Mouse (Mus musculus) embryonic facial prominence, embryonic 11.5 days (tissue): ENCODE measurements at regions not wholly inside any gene's neighbourhood (a gene's known extent, or its start where the extent isn't known, plus 50 kb on each side); places are given as distances from the start of the nearest gene placed in this dataset.

Experiments
- ATAC-seq: fragments of 200-750 bp; cut with Nextera tagmentation; replicated peaks from 2 replicates; pipeline ENCODE4 v1.8.0; 2017; ENCODE audit warnings: low read depth; ENCODE audit not compliant: insufficient number of reproducible peaks, low FRiP score, low TSS enrichment
- DNase-seq: peaks from one replicate; pipeline ENCODE4 v3.0.0-alpha.2; 2015; ENCODE audit warnings: low spot score
- H3K27ac ChIP-seq: fragments of 300-500 bp; sonication (generic); replicated peaks from 2 replicates; pipeline ENCODE4 v1.5.1; 2014; ENCODE audit warnings: mild to moderate bottlenecking, low read depth, low read length, control low read depth
- H3K27me3 ChIP-seq: fragments of 300-500 bp; sonication (generic); 2 replicates; pipeline ENCODE4 v1.6.1; 2014; ENCODE audit warnings: mild to moderate bottlenecking, low read length, moderate library complexity, mixed read lengths; ENCODE audit not compliant: control insufficient read depth, insufficient read depth
- H3K36me3 ChIP-seq: fragments of 300-500 bp; sonication (generic); replicated peaks from 2 replicates; pipeline ENCODE4 v1.6.1; 2014; ENCODE audit warnings: low read depth, mild to moderate bottlenecking, low read length, moderate library complexity, mixed read lengths; ENCODE audit not compliant: control insufficient read depth, insufficient read depth
- H3K4me1 ChIP-seq: fragments of 300-500 bp; sonication (generic); 2 replicates; pipeline ENCODE4 v1.6.1; 2014; ENCODE audit warnings: low read length, mixed read lengths; ENCODE audit not compliant: control insufficient read depth, insufficient read depth
- H3K4me2 ChIP-seq: fragments of 300-500 bp; sonication (generic); 2 replicates; pipeline ENCODE4 v1.6.1; 2014; ENCODE audit warnings: low read depth, mild to moderate bottlenecking, control low read depth, low read length, moderate library complexity
- H3K4me3 ChIP-seq: fragments of 300-500 bp; sonication (generic); 2 replicates; pipeline ENCODE4 v1.5.1; 2014; ENCODE audit warnings: low read depth, low read length, control low read depth
- H3K9ac ChIP-seq: fragments of 300-500 bp; sonication (generic); replicated peaks from 2 replicates; pipeline ENCODE4 v1.6.1; 2014; ENCODE audit warnings: mild to moderate bottlenecking, control low read depth, low read length
- H3K9me3 ChIP-seq: fragments of 300-500 bp; sonication (generic); replicated peaks from 2 replicates; pipeline ENCODE4 v1.6.1; 2016; ENCODE audit warnings: mild to moderate bottlenecking, low read length, inconsistent platforms, mixed read lengths; ENCODE audit not compliant: control insufficient read depth
- WGBS: fragments of 180-500 bp; shearing (Covaris S2); extraction: QIAGEN DNeasy Blood & Tissue Kit; methylation state at CpG from one replicate; pipeline ENCODE4 v1.1.7; 2014; 5-methylcytosine and 5-hydroxymethylcytosine counted together

DNA sequence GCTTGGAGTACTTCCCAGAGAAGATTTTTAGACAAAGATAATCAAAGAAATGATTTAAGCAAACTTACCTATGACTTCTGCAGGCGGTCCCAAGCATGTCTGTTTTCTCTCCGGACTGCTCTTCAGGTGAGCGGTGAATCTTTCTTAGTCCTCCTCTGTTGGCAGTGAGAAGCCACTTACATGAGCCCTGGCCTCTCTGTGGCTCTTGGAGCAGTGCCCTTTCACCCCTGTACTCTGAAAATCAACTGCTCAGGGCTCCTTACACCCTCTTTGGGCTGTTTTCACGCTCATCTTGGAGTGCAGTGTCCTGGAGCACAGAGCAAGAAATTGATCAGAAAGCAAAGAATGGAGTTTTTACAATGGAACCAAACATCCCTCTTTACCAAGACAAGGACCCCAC is 142.0 kb downstream of the Thbs2 start:
- no peaks in the 10 kb centered on the region for H3K27me3 ChIP-seq
- no peaks in the 10 kb centered on the region for H3K9me3 ChIP-seq
- H3K9ac ChIP-seq, result no peak overlapping the region
- no peak overlapping the region for H3K4me3 ChIP-seq
- H3K27ac ChIP-seq, result no peak overlapping the region
- ATAC-seq, result no peak
- no peaks in the 10 kb centered on the region for H3K4me1 ChIP-seq
- no peak for DNase-seq
- no peak overlapping the region for H3K4me2 ChIP-seq
- 82% methylated on average over 4 of the region's 4 CpGs for WGBS
- H3K36me3 ChIP-seq, result no peaks in the 10 kb centered on the region

DNA sequence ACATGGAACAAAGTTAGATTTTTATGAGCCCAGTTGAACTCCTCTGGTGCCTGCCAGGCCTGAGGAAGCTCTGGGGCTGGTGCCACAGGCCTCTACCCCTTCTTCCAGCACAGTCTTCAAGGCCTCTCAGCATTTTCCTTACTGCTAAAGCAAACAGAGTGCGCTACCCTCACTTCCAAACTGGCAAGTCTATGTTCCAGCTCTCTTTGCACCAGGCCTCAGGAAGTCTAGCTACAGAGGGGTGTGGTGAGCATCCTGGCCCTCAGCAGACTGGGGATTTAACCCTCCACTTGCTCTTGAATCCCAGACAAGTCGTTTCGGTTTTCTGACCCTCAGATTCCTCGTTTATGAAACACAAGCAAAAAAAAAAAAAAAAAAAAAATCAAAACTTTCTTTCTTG is 142.4 kb downstream of the Thbs2 start:
- ATAC-seq, result no peak
- Histone ChIP-seq H3K4me1 (no peaks in the 10 kb centered on the region), H3K27me3 (no peaks in the 10 kb centered on the region), H3K4me3 (no peak overlapping the region), H3K36me3 (no peaks in the 10 kb centered on the region), H3K4me2 (no peak overlapping the region), H3K9me3 (no peaks in the 10 kb centered on the region), H3K27ac (no peak overlapping the region), H3K9ac (no peak overlapping the region)
- WGBS, result 63% methylated on average over 4 of the region's 4 CpGs
- no peak for DNase-seq

- no peak overlapping the region for H3K4me2 ChIP-seq
- H3K9ac ChIP-seq, result no peak overlapping the region
- H3K4me1 ChIP-seq, result no peaks in the 10 kb centered on the region
- no peak overlapping the region for H3K27ac ChIP-seq
- no peaks in the 10 kb centered on the region for H3K36me3 ChIP-seq
- H3K4me3 ChIP-seq, result no peak overlapping the region
- no peaks in the 10 kb centered on the region for H3K27me3 ChIP-seq
- DNase-seq (peak; percentile 81), ATAC-seq (no peak)
- 36% methylated on average over 16 of the region's 16 CpGs for WGBS
- H3K9me3 ChIP-seq, result no peaks in the 10 kb centered on the region
Observed at GRCm38 (mm10) chr17:14545822-14546473, 148.1 kb downstream of the Thbs2 start.

- no peak for ATAC-seq
Observed at GRCm38 (mm10) chr17:14544343-14545002, 149.6 kb downstream of the Thbs2 start.

GRCm38 (mm10) chr17:14541035-14541434 is 153.0 kb downstream of the Thbs2 start:
- Histone ChIP-seq H3K36me3 (no peaks in the 10 kb centered on the region), H3K27ac (no peak overlapping the region), H3K9ac (no peak overlapping the region), H3K4me1 (no peaks in the 10 kb centered on the region), H3K4me2 (no peak overlapping the region), H3K9me3 (no peaks in the 10 kb centered on the region), H3K27me3 (no peaks in the 10 kb centered on the region), H3K4me3 (no peak overlapping the region)
- ATAC-seq, result no peak
- 79% methylated on average over 8 of the region's 8 CpGs for WGBS
- no peak for DNase-seq

More at GRCm38 (mm10) chr17:14544343-14545002, 149.6 kb downstream of the Thbs2 start:
- no peaks in the 10 kb centered on the region for H3K36me3 ChIP-seq
- H3K4me2 ChIP-seq, result no peak overlapping the region
- no peaks in the 10 kb centered on the region for H3K9me3 ChIP-seq
- H3K27ac ChIP-seq, result no peak overlapping the region
- no peak overlapping the region for H3K9ac ChIP-seq
- no peaks in the 10 kb centered on the region for H3K4me1 ChIP-seq
- H3K4me3 ChIP-seq, result no peak overlapping the region
- WGBS, result 65% methylated on average over 4 of the region's 4 CpGs
- H3K27me3 ChIP-seq, result no peaks in the 10 kb centered on the region
- no peak for DNase-seq

- DNase-seq (no peak), ATAC-seq (no peak)
- no peaks in the 10 kb centered on the region for H3K9me3 ChIP-seq
- H3K9ac ChIP-seq, result no peak overlapping the region
- H3K4me1 ChIP-seq, result no peaks in the 10 kb centered on the region
- WGBS, result 71% methylated on average over 5 of the region's 5 CpGs
- H3K4me2 ChIP-seq, result no peak overlapping the region
- H3K27ac ChIP-seq, result no peak overlapping the region
- H3K36me3 ChIP-seq, result no peaks in the 10 kb centered on the region
- H3K27me3 ChIP-seq, result no peaks in the 10 kb centered on the region
- no peak overlapping the region for H3K4me3 ChIP-seq
Observed at GRCm38 (mm10) chr17:14540269-14540975, 153.6 kb downstream of the Thbs2 start.

DNA sequence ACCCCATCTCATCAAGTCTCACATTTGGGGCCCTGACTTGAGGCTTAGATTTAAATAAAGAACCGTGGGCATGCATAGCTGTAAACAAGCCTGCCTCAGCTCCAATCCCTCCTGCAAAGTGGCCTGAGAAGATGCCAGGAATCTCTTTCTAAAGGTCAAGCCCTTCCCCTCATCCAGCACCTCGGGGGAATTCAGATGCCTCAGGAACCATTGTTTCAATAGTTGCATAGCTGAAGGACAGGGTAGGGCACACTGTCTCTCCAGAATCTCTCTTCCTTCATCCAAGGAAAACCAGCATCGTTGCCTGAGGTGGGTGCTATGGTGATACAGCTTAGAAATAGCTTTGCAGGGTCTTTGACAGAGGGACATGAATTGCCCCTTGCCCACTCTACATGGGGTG is 154.4 kb downstream of the Thbs2 start:
- Histone ChIP-seq H3K27ac (no peak overlapping the region), H3K4me3 (no peak overlapping the region), H3K27me3 (no peaks in the 10 kb centered on the region), H3K4me2 (no peak overlapping the region), H3K4me1 (no peaks in the 10 kb centered on the region), H3K36me3 (no peaks in the 10 kb centered on the region), H3K9me3 (no peaks in the 10 kb centered on the region), H3K9ac (no peak overlapping the region)
- 43% methylated on average over 3 of the region's 3 CpGs for WGBS
- ATAC-seq (no peak), DNase-seq (no peak)

GRCm38 (mm10) chr17:14539191-14539590 is 154.8 kb downstream of the Thbs2 start:
- H3K27me3 ChIP-seq, result no peaks in the 10 kb centered on the region
- H3K36me3 ChIP-seq, result no peaks in the 10 kb centered on the region
- no peaks in the 10 kb centered on the region for H3K9me3 ChIP-seq
- H3K9ac ChIP-seq, result no peak overlapping the region
- ATAC-seq (no peak), DNase-seq (no peak)
- H3K4me3 ChIP-seq, result no peak overlapping the region
- no peak overlapping the region for H3K4me2 ChIP-seq
- 93% methylated on average over 3 of the region's 3 CpGs for WGBS
- no peaks in the 10 kb centered on the region for H3K4me1 ChIP-seq
- H3K27ac ChIP-seq, result no peak overlapping the region
